Mouse (Mus musculus) ovary, adult 2 months (tissue): ENCODE measurements around the gene Rps19bp1. TPM values are rescaled to one million over a fixed set of nuclear protein-coding genes. Genes with fewer than 3 reads are reported as not detected.

Experiments
- polyA plus RNA-seq: library from polyadenylated mRNA; depleted of rRNA; stranded (reverse); fragments of >200 nt; gene quantifications from 2 replicates; pipeline ENCODE4 v1.2.3, GENCODE M21; 2012; rRNA removed

Gene Rps19bp1
- polyA plus RNA-seq, result 26.9 and 30.9 TPM in 2 replicates

DNA sequence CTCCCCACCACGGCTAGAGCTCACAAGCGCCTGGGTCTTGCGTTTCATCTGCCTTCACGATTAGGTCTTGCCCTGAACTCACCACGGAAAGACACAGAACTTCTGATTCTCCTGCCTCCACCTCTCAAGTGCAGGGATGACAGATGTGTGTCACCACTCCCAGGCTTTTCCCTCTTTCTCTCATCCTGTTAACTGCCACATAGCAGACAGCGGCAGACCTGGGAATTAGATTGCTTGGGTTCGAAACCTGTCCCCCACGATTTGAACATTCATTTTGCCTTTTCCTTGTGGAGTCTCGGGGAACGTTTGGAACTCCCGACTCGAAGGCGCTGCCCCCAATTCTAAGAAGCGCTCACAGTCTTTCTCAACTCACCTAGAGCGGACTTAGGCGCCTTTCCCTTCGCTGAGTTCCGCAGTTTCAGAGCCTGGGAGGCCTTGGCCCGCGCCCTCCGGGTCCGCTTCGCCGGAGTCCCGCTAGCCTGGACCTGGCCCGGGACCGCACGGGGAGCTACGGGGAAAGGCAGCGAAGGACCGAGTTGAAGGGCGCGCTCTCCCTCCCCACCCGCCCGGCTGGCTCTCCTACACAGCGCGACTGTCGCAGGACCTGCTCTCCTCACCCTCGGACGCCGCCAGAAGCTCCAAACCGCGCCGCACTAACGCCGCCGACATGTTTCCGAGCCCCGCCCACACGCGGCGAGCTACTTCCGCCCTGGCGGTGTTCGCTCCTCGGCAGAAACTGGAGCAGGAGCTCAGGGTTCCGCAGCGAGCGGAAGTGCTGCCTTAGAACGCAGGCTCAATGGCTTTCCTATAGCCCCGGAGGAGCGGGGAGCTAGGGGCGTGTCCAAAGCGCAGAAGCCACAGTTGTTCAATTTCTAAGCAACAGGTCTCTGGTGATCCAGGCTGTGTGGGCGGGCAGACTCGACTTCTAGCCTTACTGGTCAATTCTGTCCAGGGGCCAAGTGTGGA is at the start of gene Rps19bp1:
Gene Rps19bp1 (minus strand): TSS at position 706 of the 966 bp plus-strand sequence.

DNA sequence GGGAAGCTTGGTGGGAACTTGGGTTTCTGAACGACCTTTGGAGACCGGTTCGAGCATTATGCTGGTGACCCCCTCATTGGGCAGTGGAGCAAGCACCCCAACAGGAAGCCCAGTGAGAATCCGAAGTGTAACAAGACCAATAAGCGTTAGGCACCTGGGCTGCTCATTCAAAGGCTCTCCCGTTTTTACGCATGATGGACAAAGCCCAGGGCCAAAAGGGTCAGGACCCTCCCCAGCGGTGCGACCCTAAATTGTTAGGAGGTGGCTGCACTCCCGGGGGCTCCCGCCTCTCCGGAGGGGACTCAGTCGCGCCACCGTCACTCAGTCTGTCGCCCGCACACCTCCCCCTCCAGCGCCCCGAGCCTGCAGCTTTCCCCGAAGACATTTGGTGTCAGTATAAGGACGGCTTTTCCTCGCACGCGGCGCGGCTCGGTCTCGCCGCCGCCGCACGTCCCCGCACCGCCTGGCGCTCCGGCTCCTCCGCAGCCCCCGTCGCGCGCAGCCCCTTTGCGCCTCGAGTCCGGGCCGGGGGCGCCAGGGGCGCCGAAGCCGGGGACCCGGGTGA is 22.8 kb upstream of the Rps19bp1 start, which contains the start of gene Cacna1i:
Gene Cacna1i (plus strand): TSS at position 388 of the 565 bp plus-strand sequence.

DNA sequence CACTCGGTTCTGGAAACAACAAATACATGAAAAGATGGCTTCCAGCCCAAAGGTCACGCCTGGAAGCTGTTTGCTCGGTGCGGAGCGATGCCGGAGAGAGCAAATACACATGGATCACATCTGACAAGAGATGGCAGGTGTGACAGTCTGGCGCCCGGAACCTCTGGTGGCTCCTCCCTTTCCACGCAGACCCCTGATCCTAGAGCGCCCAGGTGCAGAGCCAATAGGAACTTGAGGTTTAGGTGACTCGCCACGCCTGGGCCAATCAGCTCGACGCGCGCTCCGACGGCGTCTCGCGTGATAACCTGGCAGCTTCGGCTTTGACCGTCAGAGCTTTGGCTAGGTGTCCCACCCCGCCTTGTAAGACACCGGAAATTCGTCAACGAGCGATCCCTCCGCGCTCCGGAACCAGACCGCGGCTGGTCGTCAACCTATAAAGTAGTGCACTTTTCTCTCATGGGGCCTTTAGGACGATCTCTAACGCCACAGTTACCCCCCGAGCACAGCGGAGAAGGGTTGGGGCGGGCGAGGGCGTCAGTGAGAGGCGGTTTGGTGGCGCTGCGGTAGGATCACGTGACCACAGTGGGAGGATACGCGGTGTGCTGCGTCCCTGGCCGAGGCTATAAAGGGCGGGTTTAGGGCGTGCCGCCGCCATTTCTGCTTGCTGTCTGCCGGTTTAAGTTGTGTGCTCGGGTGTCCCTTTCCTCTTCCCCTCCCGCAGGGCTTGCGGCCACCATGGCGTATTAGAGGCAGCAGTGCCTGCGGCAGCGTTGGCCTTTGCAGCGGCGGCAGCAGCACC is 9.1 kb downstream of the Rps19bp1 start, which contains the start of gene Atf4:
Gene Atf4 (plus strand): TSS at position 338 of the 799 bp plus-strand sequence.

DNA sequence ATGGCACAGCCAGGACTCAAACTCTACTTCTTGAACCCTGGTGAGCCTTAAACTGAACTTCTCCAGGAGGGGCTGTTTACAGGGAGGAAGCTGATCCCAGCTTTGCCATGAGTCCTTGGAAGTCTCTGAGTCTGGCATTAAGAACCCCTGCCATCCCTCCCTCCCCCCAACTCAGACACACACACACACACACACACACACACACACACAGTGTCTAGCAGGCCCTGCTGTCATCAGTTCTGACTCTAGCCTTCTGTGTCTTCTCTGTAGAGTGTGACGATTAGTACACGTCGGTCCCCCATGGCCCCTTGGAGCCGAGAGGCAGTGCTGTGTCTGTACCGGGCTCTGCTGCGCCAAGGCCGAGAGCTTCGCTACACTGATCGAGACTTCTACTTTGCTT is 28.6 kb downstream of the Rps19bp1 start, which contains the start of gene AC140267.1:
Gene AC140267.1 (plus strand): TSS at position 301 of the 400 bp plus-strand sequence.

DNA sequence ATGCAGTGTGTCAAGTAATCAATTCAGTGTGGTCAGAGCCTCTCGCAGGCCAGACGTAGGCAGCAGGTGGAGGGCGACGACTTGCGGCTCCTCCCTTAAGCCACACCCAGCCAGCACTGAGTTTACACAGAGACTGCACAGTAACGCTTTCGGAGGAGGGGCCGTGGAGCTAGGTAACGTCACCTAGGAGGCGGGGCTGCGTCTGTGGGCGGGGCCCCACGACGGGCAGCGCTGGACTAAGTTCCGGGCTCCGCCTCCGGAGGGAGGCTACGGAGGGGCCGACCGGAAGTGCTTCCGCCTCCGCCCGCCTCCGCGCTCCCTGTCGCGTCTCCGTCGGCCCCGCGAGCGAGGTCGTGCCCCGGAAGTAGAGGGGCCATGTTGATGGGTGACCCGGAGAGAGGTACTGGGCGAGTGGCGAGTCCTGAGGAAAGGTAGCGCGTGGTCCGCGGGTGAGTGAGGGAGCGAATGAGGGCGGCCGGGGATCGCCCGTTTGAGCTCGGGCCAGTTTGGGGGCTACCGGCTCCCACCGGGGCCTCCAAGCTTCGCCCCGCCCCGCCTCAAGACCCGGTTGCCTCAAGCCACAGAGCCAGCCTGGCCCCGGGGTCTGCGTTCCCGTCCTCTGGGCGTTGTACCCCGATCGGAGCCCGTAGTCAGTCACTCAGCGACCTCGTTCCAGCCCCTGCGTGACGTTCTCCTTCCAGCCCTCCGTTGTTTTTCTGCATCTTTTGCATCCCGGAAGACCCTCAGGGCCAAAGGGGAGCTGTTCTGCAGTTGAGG is 30.2 kb downstream of the Rps19bp1 start, which contains the start of gene Mief1:
Gene Mief1 (plus strand): TSS at position 286 of the 777 bp plus-strand sequence.

Other genes with a start within 250 kb of the Rps19bp1 start
- gene Pdgfb, start 249.3 kb downstream of the Rps19bp1 start, polyA plus RNA-seq, result 36.5 and 38.8 TPM in 2 replicates
- 52.7 and 64.8 TPM in 2 replicates for gene Syngr1, start 173.0 kb downstream of the Rps19bp1 start, polyA plus RNA-seq
- gene Rpl3, start 172.4 kb downstream of the Rps19bp1 start, polyA plus RNA-seq, result 697 and 996 TPM in 2 replicates
- gene Tab1, start 131.2 kb downstream of the Rps19bp1 start, polyA plus RNA-seq, result 36.8 and 39.3 TPM in 2 replicates
- 17.4 and 20.3 TPM in 2 replicates for gene Mgat3, start 90.6 kb downstream of the Rps19bp1 start, polyA plus RNA-seq
- 19.7 and 23.1 TPM in 2 replicates for gene Mief1, start 30.3 kb downstream of the Rps19bp1 start, polyA plus RNA-seq
- not detected in 2 replicates for gene AC140267.1, start 28.5 kb downstream of the Rps19bp1 start, polyA plus RNA-seq
- 159 and 245 TPM in 2 replicates for gene Atf4, start 9.1 kb downstream of the Rps19bp1 start, polyA plus RNA-seq
- 0.25 and 0.41 TPM in 2 replicates for gene Cacna1i, start 22.9 kb upstream of the Rps19bp1 start, polyA plus RNA-seq